Mouse (Mus musculus) embryonic fibroblast, embryonic 13.5 days (primary cell): ENCODE data around the gene Shisa7.

Experiments used
- CTCF ChIP-seq: IDR thresholded peaks from 2 replicates; pipeline ENCODE4 v1.5.1; 2011; ENCODE audit warnings: mild to moderate bottlenecking, control low read depth, low read length, moderate library complexity, borderline replicate concordance; ENCODE audit not compliant: insufficient read depth
- POLR2A ChIP-seq: IDR thresholded peaks from 2 replicates; pipeline ENCODE4 v1.6.1; 2011; ENCODE audit warnings: low read depth, mild to moderate bottlenecking, control low read depth, low read length, moderate library complexity

DNA sequence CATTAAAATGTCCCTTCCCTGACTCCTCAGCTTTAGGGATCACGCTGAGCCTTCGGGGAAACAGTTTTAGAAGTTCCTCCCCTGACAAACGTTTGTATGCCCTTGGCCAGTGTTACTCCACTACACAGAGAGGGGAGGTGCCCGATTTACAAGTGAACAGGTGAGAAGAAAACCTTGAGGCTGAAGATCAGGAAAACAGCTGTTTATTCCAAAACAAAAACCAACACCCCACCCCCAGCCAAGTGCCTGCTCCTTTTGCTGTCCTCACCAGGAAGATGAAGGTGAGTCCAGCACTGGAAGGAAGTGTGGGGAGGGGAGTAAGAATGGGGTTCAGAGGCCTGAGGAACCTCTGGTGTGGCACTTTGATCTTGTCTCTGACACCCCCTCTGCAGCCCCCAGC lies 19.1 kb downstream of the Shisa7 start:
- TF ChIP-seq POLR2A (no peak), CTCF (no peak)
